Mouse (Mus musculus) kidney, embryonic 15.5 days (tissue): ENCODE data around the gene Igsf11. TPM values are rescaled to one million over a fixed set of nuclear protein-coding genes. Genes with fewer than 3 reads are reported as not detected.

Experiments
- ATAC-seq: fragments of 200-750 bp; cut with Nextera tagmentation; replicated peaks from 2 replicates; pipeline ENCODE4 v1.8.0; 2017; ENCODE audit warnings: moderate TSS enrichment; ENCODE audit not compliant: low FRiP score
- H3K27ac ChIP-seq: fragments of 300-500 bp; sonication (generic); 2 replicates; pipeline ENCODE4 v1.5.1; 2015; ENCODE audit warnings: mild to moderate bottlenecking, inconsistent platforms
- H3K27me3 ChIP-seq: fragments of 300-500 bp; sonication (generic); 2 replicates; pipeline ENCODE4 v1.6.1; 2015; ENCODE audit warnings: inconsistent platforms
- H3K36me3 ChIP-seq: fragments of 300-500 bp; sonication (generic); 2 replicates; pipeline ENCODE4 v1.6.1; 2015; ENCODE audit warnings: inconsistent platforms
- H3K4me1 ChIP-seq: fragments of 300-500 bp; sonication (generic); 2 replicates; pipeline ENCODE4 v1.6.1; 2015; ENCODE audit warnings: inconsistent platforms
- H3K4me2 ChIP-seq: fragments of 300-500 bp; sonication (generic); 2 replicates; pipeline ENCODE4 v1.6.1; 2015; ENCODE audit warnings: moderate library complexity, mild to moderate bottlenecking, inconsistent platforms
- H3K4me3 ChIP-seq: fragments of 300-500 bp; sonication (generic); replicated peaks from 2 replicates; pipeline ENCODE4 v1.5.1; 2015; ENCODE audit warnings: mild to moderate bottlenecking, inconsistent platforms
- H3K9ac ChIP-seq: fragments of 300-500 bp; sonication (generic); 2 replicates; pipeline ENCODE4 v1.6.1; 2015; ENCODE audit warnings: mild to moderate bottlenecking, inconsistent platforms
- H3K9me3 ChIP-seq: fragments of 300-500 bp; sonication (generic); replicated peaks from 2 replicates; pipeline ENCODE4 v1.6.1; 2016; ENCODE audit warnings: inconsistent platforms
- WGBS: fragments of 180-500 bp; shearing (Covaris S2); methylation state at CpG from one replicate; pipeline ENCODE4 v1.1.7; 2015; ENCODE audit warnings: mixed read lengths; 5-methylcytosine and 5-hydroxymethylcytosine counted together
- polyA plus RNA-seq: library from polyadenylated mRNA; unstranded; fragments of >200 nt; fragmentation: Nextera tagmentation; extraction: Ambion mirVana; gene quantifications from 2 replicates; pipeline ENCODE4 v1.2.1, GENCODE M21; 2015

The Igsf11 gene
- polyA plus RNA-seq, result 2.1 and 2.6 TPM in 2 replicates

DNA sequence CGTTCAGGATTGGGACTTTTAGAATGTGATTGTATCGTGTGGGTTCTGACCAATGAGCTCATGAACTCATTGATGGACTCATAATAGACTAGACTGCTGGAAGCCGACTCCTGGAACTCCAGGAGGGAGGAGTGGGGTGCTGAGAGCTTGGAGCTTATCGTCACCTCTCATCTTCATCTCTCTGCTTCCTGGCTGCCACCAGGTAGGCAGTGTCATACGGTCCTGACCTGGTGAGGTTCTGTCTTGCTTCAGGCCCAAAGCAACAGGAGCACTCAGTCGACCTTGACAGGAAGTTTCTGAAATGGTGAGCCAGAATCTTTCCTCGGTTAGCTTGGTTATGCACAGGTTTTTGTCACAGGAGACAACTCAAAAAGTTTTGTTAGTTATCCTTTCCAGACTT, at the start of gene Igsf11:
TSS of gene Igsf11 (plus strand) at position 301 of the 400 bp plus-strand sequence.
- H3K9ac ChIP-seq, result no peak within 1 kb of the TSS
- WGBS, result 81% methylated on average over 7 of the region's 7 CpGs
- H3K36me3 ChIP-seq, result no peaks in the 10 kb centered on the region
- 0 out of 2 replicates have a peak, but pooled peaks cover under 1% of the 10 kb centered on the region for H3K27me3 ChIP-seq
- H3K27ac ChIP-seq, result no peak within 1 kb of the TSS
- no peaks in the 10 kb centered on the region for H3K9me3 ChIP-seq
- no peak within 1 kb of the TSS for H3K4me3 ChIP-seq
- no peak for ATAC-seq
- no peaks in the 10 kb centered on the region for H3K4me1 ChIP-seq
- no peak within 1 kb of the TSS for H3K4me2 ChIP-seq

- Histone ChIP-seq H3K4me2 (no peak overlapping the region), H3K4me1 (no peaks in the 10 kb centered on the region), H3K36me3 (no peaks in the 10 kb centered on the region), H3K27ac (no peak overlapping the region), H3K9ac (no peak overlapping the region), H3K4me3 (no peak overlapping the region), H3K27me3 (peaks cover 13% of the 10 kb centered on the region), H3K9me3 (no peaks in the 10 kb centered on the region)
- ATAC-seq, result no peak
- WGBS, result 35% methylated on average over 8 of the region's 8 CpGs
Measured at GRCm38 (mm10) chr16:38858120-38858749, 34.2 kb upstream of the Igsf11 start.

GRCm38 (mm10) chr16:38860548-38860947, 31.9 kb upstream of the Igsf11 start:
- no peak overlapping the region for H3K4me3 ChIP-seq
- H3K4me1 ChIP-seq, result no peaks in the 10 kb centered on the region
- no peaks in the 10 kb centered on the region for H3K36me3 ChIP-seq
- no peak overlapping the region for H3K9ac ChIP-seq
- ATAC-seq, result no peak
- WGBS, result 60% methylated on average over 6 of the region's 6 CpGs
- no peak overlapping the region for H3K4me2 ChIP-seq
- H3K27ac ChIP-seq, result no peak overlapping the region
- no peaks in the 10 kb centered on the region for H3K9me3 ChIP-seq
- H3K27me3 ChIP-seq, result peaks cover 13% of the 10 kb centered on the region

- Histone ChIP-seq H3K27ac (no peak overlapping the region), H3K9me3 (no peaks in the 10 kb centered on the region), H3K36me3 (no peaks in the 10 kb centered on the region), H3K4me1 (no peaks in the 10 kb centered on the region), H3K4me2 (no peak overlapping the region), H3K9ac (no peak overlapping the region), H3K27me3 (no peaks in the 10 kb centered on the region), H3K4me3 (no peak overlapping the region)
- ATAC-seq, result no peak
- WGBS, result 82% methylated on average over 5 of the region's 5 CpGs
Measured at GRCm38 (mm10) chr16:38864358-38864757, 28.1 kb upstream of the Igsf11 start.

- Histone ChIP-seq H3K4me1 (no peaks in the 10 kb centered on the region), H3K4me3 (no peak overlapping the region), H3K9ac (no peak overlapping the region), H3K27ac (no peak overlapping the region), H3K36me3 (no peaks in the 10 kb centered on the region), H3K27me3 (no peaks in the 10 kb centered on the region), H3K4me2 (no peak overlapping the region), H3K9me3 (no peaks in the 10 kb centered on the region)
- ATAC-seq, result no peak
- 90% methylated on average over 4 of the region's 4 CpGs for WGBS
Measured at GRCm38 (mm10) chr16:38873231-38873630, 19.2 kb upstream of the Igsf11 start.

- H3K36me3 ChIP-seq, result no peaks in the 10 kb centered on the region
- no peak overlapping the region for H3K4me3 ChIP-seq
- 34% methylated on average over 4 of the region's 4 CpGs for WGBS
- no peak for ATAC-seq
- H3K4me2 ChIP-seq, result no peak overlapping the region
- H3K9me3 ChIP-seq, result no peaks in the 10 kb centered on the region
- H3K27me3 ChIP-seq, result no peaks in the 10 kb centered on the region
- H3K27ac ChIP-seq, result no peak overlapping the region
- no peak overlapping the region for H3K9ac ChIP-seq
- no peaks in the 10 kb centered on the region for H3K4me1 ChIP-seq
Measured at GRCm38 (mm10) chr16:38874481-38874880, 18.0 kb upstream of the Igsf11 start.

DNA sequence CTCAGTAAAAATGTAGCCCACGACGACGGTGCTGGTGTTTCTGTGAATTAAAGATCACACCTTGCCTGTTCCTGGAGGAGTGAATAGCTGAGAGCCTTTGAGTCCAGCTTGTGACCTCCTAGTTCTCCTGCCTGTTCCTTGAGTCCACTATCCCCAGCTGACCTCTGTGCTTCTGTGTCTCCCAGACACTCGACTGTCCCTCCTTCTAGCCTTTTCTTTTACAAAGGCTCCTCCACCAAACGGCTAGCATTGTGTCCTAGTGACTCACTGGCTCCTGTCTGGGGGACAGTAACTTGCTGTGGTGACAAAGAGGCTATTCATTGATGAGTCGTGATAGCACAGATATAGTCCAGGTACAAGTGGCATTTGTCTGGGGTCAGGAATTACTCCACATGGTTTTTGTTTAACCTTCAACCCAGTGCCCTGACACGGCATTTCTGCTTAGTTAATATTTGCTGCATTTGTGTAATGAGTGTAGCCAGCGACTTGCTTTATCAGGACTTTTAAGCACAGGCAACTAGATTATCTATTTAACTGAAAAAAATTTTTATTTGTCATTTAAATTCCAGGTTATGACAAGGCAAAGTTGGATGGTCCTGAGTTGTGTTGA, 6.5 kb downstream of the Igsf11 start:
- Histone ChIP-seq H3K9me3 (no peaks in the 10 kb centered on the region), H3K36me3 (no peaks in the 10 kb centered on the region)
- 51% methylated on average over 8 of the region's 8 CpGs for WGBS

GRCm38 (mm10) chr16:38900024-38900423, 7.6 kb downstream of the Igsf11 start:
- H3K36me3 ChIP-seq, result no peaks in the 10 kb centered on the region
- H3K4me1 ChIP-seq, result no peaks in the 10 kb centered on the region
- H3K4me3 ChIP-seq, result no peak overlapping the region
- peaks cover 55% of the 10 kb centered on the region for H3K27me3 ChIP-seq
- no peak overlapping the region for H3K4me2 ChIP-seq
- H3K9ac ChIP-seq, result no peak overlapping the region
- no peak overlapping the region for H3K27ac ChIP-seq
- no peak for ATAC-seq
- 82% methylated on average over 1 of the region's 1 CpGs for WGBS
- H3K9me3 ChIP-seq, result no peaks in the 10 kb centered on the region

More for the DNA sequence above, 6.5 kb downstream of the Igsf11 start:
- H3K4me2 ChIP-seq, result no peak overlapping the region
- no peaks in the 10 kb centered on the region for H3K4me1 ChIP-seq
- H3K27me3 ChIP-seq, result peaks cover 46% of the 10 kb centered on the region
- H3K4me3 ChIP-seq, result no peak overlapping the region
- ATAC-seq, result no peak
- H3K27ac ChIP-seq, result no peak overlapping the region
- no peak overlapping the region for H3K9ac ChIP-seq

GRCm38 (mm10) chr16:38902111-38902778, 9.8 kb downstream of the Igsf11 start:
- Histone ChIP-seq H3K27me3 (peaks cover 70% of the 10 kb centered on the region), H3K4me2 (peak overlapping the region; percentile 81), H3K4me1 (no peaks in the 10 kb centered on the region), H3K27ac (no peak overlapping the region), H3K9ac (peak overlapping the region; percentile 56), H3K36me3 (no peaks in the 10 kb centered on the region), H3K4me3 (peak overlapping the region; percentile 55), H3K9me3 (no peaks in the 10 kb centered on the region)
- under 1% methylated on average over 67 of the region's 71 CpGs for WGBS
- peak; percentile 98 for ATAC-seq

- H3K9ac ChIP-seq, result no peak overlapping the region
- H3K4me2 ChIP-seq, result peak overlapping the region; percentile 81
- no peak overlapping the region for H3K27ac ChIP-seq
- H3K27me3 ChIP-seq, result peaks cover 64% of the 10 kb centered on the region
- H3K36me3 ChIP-seq, result no peaks in the 10 kb centered on the region
- 31% methylated on average over 4 of the region's 4 CpGs for WGBS
- H3K9me3 ChIP-seq, result no peaks in the 10 kb centered on the region
- H3K4me1 ChIP-seq, result no peaks in the 10 kb centered on the region
- ATAC-seq, result no peak
- H3K4me3 ChIP-seq, result 0 out of 2 replicates have a peak overlapping the region, but pooled peaks have one; percentile 55
Measured at GRCm38 (mm10) chr16:38903020-38903419, 10.5 kb downstream of the Igsf11 start.

GRCm38 (mm10) chr16:38904202-38904601, 11.7 kb downstream of the Igsf11 start:
- no peaks in the 10 kb centered on the region for H3K9me3 ChIP-seq
- no peak overlapping the region for H3K4me2 ChIP-seq
- H3K27ac ChIP-seq, result no peak overlapping the region
- no peaks in the 10 kb centered on the region for H3K36me3 ChIP-seq
- H3K9ac ChIP-seq, result no peak overlapping the region
- H3K4me3 ChIP-seq, result no peak overlapping the region
- no peak for ATAC-seq
- peaks cover 59% of the 10 kb centered on the region for H3K27me3 ChIP-seq
- H3K4me1 ChIP-seq, result no peaks in the 10 kb centered on the region
- 78% methylated on average over 9 of the region's 9 CpGs for WGBS

DNA sequence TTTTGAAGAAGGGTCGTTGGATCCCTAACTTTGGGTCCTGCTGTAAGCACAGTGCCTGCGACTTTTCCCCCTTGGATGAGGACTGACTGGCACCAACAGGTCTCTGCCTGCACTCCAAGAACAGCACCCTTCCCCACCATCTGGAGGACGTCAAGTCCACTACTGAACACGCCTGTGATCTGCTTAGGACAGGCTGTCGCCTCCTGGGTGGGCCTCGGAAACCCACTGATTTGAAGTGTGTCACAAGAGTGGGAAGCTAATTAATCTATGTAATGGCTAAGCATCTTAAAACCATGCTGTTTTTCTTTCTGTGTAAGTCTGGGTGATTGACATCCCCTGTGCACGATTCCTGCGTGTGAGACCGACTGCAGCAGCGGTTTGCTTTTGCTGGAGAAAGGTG, 13.4 kb downstream of the Igsf11 start:
- no peak overlapping the region for H3K4me2 ChIP-seq
- no peak overlapping the region for H3K9ac ChIP-seq
- peaks cover 48% of the 10 kb centered on the region for H3K27me3 ChIP-seq
- no peak for ATAC-seq
- 64% methylated on average over 10 of the region's 10 CpGs for WGBS
- no peaks in the 10 kb centered on the region for H3K4me1 ChIP-seq
- H3K9me3 ChIP-seq, result no peaks in the 10 kb centered on the region
- no peak overlapping the region for H3K27ac ChIP-seq
- H3K4me3 ChIP-seq, result no peak overlapping the region
- H3K36me3 ChIP-seq, result no peaks in the 10 kb centered on the region
